Mouse (Mus musculus): ENCODE measurements around the gene 1700001J03Rik. TPM values are rescaled to one million over a fixed set of nuclear protein-coding genes. Genes with fewer than 3 reads are reported as not detected.
"Not testable (repeated sequence)": the region's sequence is repeated elsewhere in the genome, so short reads cannot be mapped to it uniquely, and the experiment has no call there.

1700001J03Rik gene
- polyA plus RNA-seq (2015; fragmentation: Nextera tagmentation; extraction: Ambion mirVana), result not detected in 2 replicates

- H3K27me3 ChIP-seq; ATAC-seq (ENCODE audit: borderline replicate concordance, extremely low read depth, low FRiP score, low TSS enrichment); H3K36me3 ChIP-seq; H3K4me3 ChIP-seq; H3K27ac ChIP-seq; H3K9me3 ChIP-seq; H3K9ac ChIP-seq; H3K4me2 ChIP-seq; H3K4me1 ChIP-seq: not testable (repeated sequence)
- 73% methylated on average over 4 of the region's 4 CpGs for WGBS
Measured at GRCm38 (mm10) chr5:146185204-146185603, at the start of gene 1700001J03Rik. 1700001J03Rik (minus strand) TSS chr5:146185304.

GRCm38 (mm10) chr5:146234336-146234735 lies 49.2 kb upstream of the 1700001J03Rik start:
- WGBS, result 81% methylated on average over 1 of the region's 1 CpGs
- no peaks in the 10 kb centered on the region for H3K27me3 ChIP-seq
- H3K9ac ChIP-seq, result no peak overlapping the region
- no peak overlapping the region for H3K27ac ChIP-seq
- peaks cover 15% of the 10 kb centered on the region for H3K4me1 ChIP-seq
- H3K36me3 ChIP-seq, result no peaks in the 10 kb centered on the region
- no peaks in the 10 kb centered on the region for H3K9me3 ChIP-seq
- H3K4me2 ChIP-seq, result no peak overlapping the region
- no peak for ATAC-seq (ENCODE audit: borderline replicate concordance, extremely low read depth, low FRiP score, low TSS enrichment)
- H3K4me3 ChIP-seq, result no peak overlapping the region

DNA sequence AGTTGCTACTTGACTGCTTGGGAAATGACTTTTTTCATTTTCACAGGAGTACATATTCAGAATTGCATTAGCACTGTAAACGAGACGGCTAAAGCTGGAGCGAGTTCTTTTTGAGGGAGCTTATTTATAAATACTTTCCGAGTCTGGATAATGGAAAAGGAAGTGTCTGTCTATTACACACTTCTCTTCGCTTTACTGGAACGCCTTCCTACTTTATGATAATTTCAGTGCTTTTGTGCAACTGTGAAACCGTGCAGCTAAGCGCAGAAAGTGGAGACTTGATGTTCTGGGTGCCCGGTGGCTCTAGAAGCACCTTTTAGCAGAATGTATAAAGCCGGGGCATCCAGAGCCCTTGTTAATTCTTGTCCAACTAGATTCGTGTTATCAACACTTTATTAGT lies 47.7 kb upstream of the 1700001J03Rik start:
- Histone ChIP-seq H3K36me3 (no peaks in the 10 kb centered on the region), H3K4me1 (peaks cover 15% of the 10 kb centered on the region), H3K9me3 (no peaks in the 10 kb centered on the region), H3K4me3 (peak overlapping the region; percentile 86), H3K27ac (no peak overlapping the region), H3K4me2 (peak overlapping the region; percentile 63), H3K27me3 (no peaks in the 10 kb centered on the region), H3K9ac (peak overlapping the region; percentile 88)
- WGBS, result 37% methylated on average over 11 of the region's 11 CpGs
- no peak for ATAC-seq (ENCODE audit: borderline replicate concordance, extremely low read depth, low FRiP score, low TSS enrichment)

GRCm38 (mm10) chr5:146232056-146232675 lies 47.1 kb upstream of the 1700001J03Rik start:
- ATAC-seq (ENCODE audit: borderline replicate concordance, extremely low read depth, low FRiP score, low TSS enrichment), result no peak
- H3K36me3 ChIP-seq, result no peaks in the 10 kb centered on the region
- peak overlapping the region; percentile 88 for H3K9ac ChIP-seq
- H3K9me3 ChIP-seq, result no peaks in the 10 kb centered on the region
- 24% methylated on average over 6 of the region's 6 CpGs for WGBS
- no peaks in the 10 kb centered on the region for H3K27me3 ChIP-seq
- peak overlapping the region; percentile 63 for H3K4me2 ChIP-seq
- H3K27ac ChIP-seq, result peak overlapping the region; percentile 97; the same call in 1 of the 2 replicates
- H3K4me3 ChIP-seq, result peak overlapping the region; percentile 86
- peaks cover 15% of the 10 kb centered on the region for H3K4me1 ChIP-seq

GRCm38 (mm10) chr5:146231655-146231996 lies 46.5 kb upstream of the 1700001J03Rik start:
- Histone ChIP-seq H3K36me3 (no peaks in the 10 kb centered on the region), H3K9me3 (no peaks in the 10 kb centered on the region), H3K27me3 (no peaks in the 10 kb centered on the region), H3K4me1 (peaks cover 15% of the 10 kb centered on the region), H3K9ac (peak overlapping the region; percentile 88), H3K4me2 (peak overlapping the region; percentile 63), H3K27ac (peak overlapping the region; percentile 97), H3K4me3 (peak overlapping the region; percentile 86)
- peak; percentile 34 for ATAC-seq (ENCODE audit: borderline replicate concordance, extremely low read depth, low FRiP score, low TSS enrichment)
- 0% methylated on average over 19 of the region's 19 CpGs for WGBS

- peak within 1 kb of the TSS; percentile 88 for H3K9ac ChIP-seq
- WGBS, result 0% methylated on average over 52 of the region's 102 CpGs
- peak within 1 kb of the TSS; percentile 63 for H3K4me2 ChIP-seq
- peak within 1 kb of the TSS; percentile 86 for H3K4me3 ChIP-seq
- peak within 1 kb of the TSS; percentile 97 for H3K27ac ChIP-seq
- no peaks in the 10 kb centered on the region for H3K9me3 ChIP-seq
- H3K36me3 ChIP-seq, result no peaks in the 10 kb centered on the region
- H3K4me1 ChIP-seq, result peaks cover 15% of the 10 kb centered on the region
- ATAC-seq (ENCODE audit: borderline replicate concordance, extremely low read depth, low FRiP score, low TSS enrichment), result peak; percentile 92
- no peaks in the 10 kb centered on the region for H3K27me3 ChIP-seq
Measured at GRCm38 (mm10) chr5:146230864-146231654, 46.0 kb upstream of the 1700001J03Rik start, which contains the start of gene Cdk8. Cdk8 (plus strand) TSS chr5:146231230.

- Histone ChIP-seq H3K36me3 (no peaks in the 10 kb centered on the region), H3K4me2 (peak overlapping the region; percentile 63), H3K9me3 (no peaks in the 10 kb centered on the region), H3K27ac (peak overlapping the region; percentile 97), H3K4me1 (peaks cover 15% of the 10 kb centered on the region), H3K4me3 (peak overlapping the region; percentile 86), H3K27me3 (no peaks in the 10 kb centered on the region), H3K9ac (peak overlapping the region; percentile 88)
- no peak for ATAC-seq (ENCODE audit: borderline replicate concordance, extremely low read depth, low FRiP score, low TSS enrichment)
- WGBS, result 51% methylated on average over 17 of the region's 17 CpGs
Measured at GRCm38 (mm10) chr5:146229869-146230650, 45.0 kb upstream of the 1700001J03Rik start.

GRCm38 (mm10) chr5:146227496-146227895 lies 42.4 kb upstream of the 1700001J03Rik start:
- Histone ChIP-seq H3K4me2 (no peak overlapping the region), H3K4me3 (no peak overlapping the region), H3K4me1 (peaks cover 5% of the 10 kb centered on the region), H3K9me3 (no peaks in the 10 kb centered on the region), H3K27ac (no peak overlapping the region), H3K9ac (no peak overlapping the region), H3K36me3 (no peaks in the 10 kb centered on the region), H3K27me3 (no peaks in the 10 kb centered on the region)
- 85% methylated on average over 8 of the region's 8 CpGs for WGBS
- no peak for ATAC-seq (ENCODE audit: borderline replicate concordance, extremely low read depth, low FRiP score, low TSS enrichment)

GRCm38 (mm10) chr5:146223786-146224185 lies 38.7 kb upstream of the 1700001J03Rik start:
- H3K4me2 ChIP-seq, result no peak overlapping the region
- WGBS, result 69% methylated on average over 5 of the region's 5 CpGs
- H3K9me3 ChIP-seq, result no peaks in the 10 kb centered on the region

DNA sequence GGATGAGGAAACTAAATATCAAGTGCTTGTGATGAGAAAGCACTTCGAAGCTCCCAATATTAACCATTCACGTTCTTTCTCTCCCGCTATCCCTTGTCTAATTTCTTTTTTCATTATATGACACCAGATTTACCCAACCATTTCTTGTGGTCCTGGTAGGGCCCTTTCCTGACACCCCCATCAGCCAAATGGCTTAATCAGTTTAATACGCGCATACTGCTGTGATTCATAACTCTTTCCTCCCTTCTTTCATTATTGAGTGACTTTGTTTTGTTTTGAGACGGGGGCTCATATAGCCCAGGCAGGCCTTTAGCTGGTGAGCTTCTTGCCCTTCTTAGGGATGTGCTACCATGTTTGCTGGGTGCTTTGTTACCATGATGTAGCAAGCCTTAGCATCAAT lies 36.6 kb upstream of the 1700001J03Rik start:
- Histone ChIP-seq H3K27ac (peak overlapping the region; percentile 99), H3K36me3 (peaks cover 21% of the 10 kb centered on the region), H3K9ac (peak overlapping the region; percentile 85), H3K4me2 (peak overlapping the region; percentile 63), H3K4me3 (peak overlapping the region; percentile 85), H3K4me1 (peaks cover 8% of the 10 kb centered on the region), H3K9me3 (no peaks in the 10 kb centered on the region), H3K27me3 (no peaks in the 10 kb centered on the region)
- ATAC-seq (ENCODE audit: borderline replicate concordance, extremely low read depth, low FRiP score, low TSS enrichment), result no peak
- WGBS, result 31% methylated on average over 6 of the region's 6 CpGs

More at GRCm38 (mm10) chr5:146223786-146224185, 38.7 kb upstream of the 1700001J03Rik start:
- Histone ChIP-seq H3K9ac (no peak overlapping the region), H3K4me1 (peaks cover 8% of the 10 kb centered on the region), H3K4me3 (no peak overlapping the region), H3K27ac (no peak overlapping the region), H3K27me3 (no peaks in the 10 kb centered on the region), H3K36me3 (peaks cover 6% of the 10 kb centered on the region; the same call in 1 of the 2 replicates)
- no peak for ATAC-seq (ENCODE audit: borderline replicate concordance, extremely low read depth, low FRiP score, low TSS enrichment)

DNA sequence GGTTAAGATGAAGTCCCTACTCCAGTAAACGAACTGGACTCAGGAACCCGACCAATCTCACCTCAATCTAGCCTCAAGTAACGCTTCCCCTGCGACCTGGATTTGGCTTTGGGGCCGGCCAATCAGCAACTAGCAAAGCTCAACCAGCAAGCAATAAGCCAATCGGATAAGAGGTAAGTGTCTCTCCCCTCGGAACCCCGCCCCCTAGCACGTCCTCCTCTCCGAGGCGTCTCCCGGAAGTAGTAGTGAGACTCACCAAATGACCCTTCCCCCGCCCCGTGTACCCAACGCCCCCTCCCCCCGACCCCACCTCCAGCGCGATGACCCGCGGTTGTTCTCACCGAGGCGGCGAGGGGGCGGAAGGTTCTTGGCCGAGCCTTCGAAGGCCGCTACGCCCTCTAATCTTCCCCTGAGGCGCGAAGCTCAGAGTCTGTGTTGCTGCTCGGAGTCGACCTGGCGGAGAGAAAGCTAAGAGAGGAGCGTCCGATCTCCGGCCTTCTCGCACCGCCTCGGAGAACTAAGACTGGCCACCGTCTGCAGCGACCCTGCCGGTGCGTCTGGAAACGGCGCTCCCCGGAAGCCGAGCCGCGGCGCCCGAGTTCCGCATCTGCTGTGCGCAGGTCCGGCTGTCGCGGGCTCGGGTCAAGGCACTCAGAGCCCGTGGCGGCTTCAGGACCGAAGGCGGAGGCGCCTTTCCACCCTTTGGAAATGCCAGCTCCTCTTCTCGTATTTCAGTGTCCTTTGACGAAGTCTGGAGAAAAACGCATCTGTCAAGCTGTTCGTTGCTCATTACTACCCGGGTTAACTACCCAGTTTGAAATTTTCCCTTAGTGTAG lies 36.0 kb upstream of the 1700001J03Rik start, which contains the start of gene Rnf6:
Gene Rnf6, minus strand, starts transcription at position 677 of the 836 bp plus-strand sequence.
- H3K9ac ChIP-seq, result peak within 1 kb of the TSS; percentile 85
- H3K27ac ChIP-seq, result peak within 1 kb of the TSS; percentile 99
- H3K4me3 ChIP-seq, result peak within 1 kb of the TSS; percentile 85
- under 1% methylated on average over 63 of the region's 67 CpGs for WGBS
- peaks cover 23% of the 10 kb centered on the region for H3K36me3 ChIP-seq
- H3K4me2 ChIP-seq, result peak within 1 kb of the TSS; percentile 63
- H3K4me1 ChIP-seq, result peaks cover 8% of the 10 kb centered on the region
- no peaks in the 10 kb centered on the region for H3K9me3 ChIP-seq
- H3K27me3 ChIP-seq, result no peaks in the 10 kb centered on the region
- ATAC-seq (ENCODE audit: borderline replicate concordance, extremely low read depth, low FRiP score, low TSS enrichment), result peak; percentile 100
